Mouse (Mus musculus): ENCODE data around the gene Cfap77. TPM values are rescaled to one million over a fixed set of nuclear protein-coding genes. Genes with fewer than 3 reads are reported as not detected.

Gene Cfap77
- polyA plus RNA-seq, 1 experiment from 2014 or later: 0.75 TPM

- Histone ChIP-seq H3K36me3 (replicated peaks) (no peaks in the 10 kb centered on the region), H3K4me1 (peaks cover 28% of the 10 kb centered on the region), H3K4me3 (no peak overlapping the region), H3K27me3 (replicated peaks; ENCODE audit: low read depth, poor library complexity, severe bottlenecking) (peaks cover 100% of the 10 kb centered on the region), H3K9me3 (no peaks in the 10 kb centered on the region), H3K27ac (replicated peaks) (no peak overlapping the region)
- DNase-seq (ENCODE audit: low spot score): no peak
- WGBS: 0% methylated on average over 2 of the region's 2 CpGs
These were observed 140.7 kb downstream of the Cfap77 start for GRCm38 (mm10) chr2:28914121-28914520.

GRCm38 (mm10) chr2:28912961-28913360 is 141.9 kb downstream of the Cfap77 start:
- Histone ChIP-seq H3K36me3 (replicated peaks) (no peaks in the 10 kb centered on the region), H3K27ac (replicated peaks) (no peak overlapping the region), H3K9me3 (no peaks in the 10 kb centered on the region), H3K27me3 (replicated peaks; ENCODE audit: low read depth, poor library complexity, severe bottlenecking) (peaks cover 100% of the 10 kb centered on the region), H3K4me1 (peaks cover 37% of the 10 kb centered on the region), H3K4me3 (no peak overlapping the region)
- whole genome bisulfite sequencing: 1% methylated on average over 4 of the region's 4 CpGs
- no peak for DNase-seq (ENCODE audit: low spot score)

GRCm38 (mm10) chr2:28912039-28912700 is 142.7 kb downstream of the Cfap77 start:
- peaks cover 36% of the 10 kb centered on the region for H3K4me1 ChIP-seq
- no peak overlapping the region for H3K4me3 ChIP-seq
- H3K27me3 ChIP-seq (replicated peaks; ENCODE audit: low read depth, poor library complexity, severe bottlenecking): peaks cover 100% of the 10 kb centered on the region
- no peak overlapping the region for H3K27ac ChIP-seq (replicated peaks)
- DNase-seq (ENCODE audit: low spot score): peak; percentile 47
- under 1% methylated on average over 33 of the region's 33 CpGs for WGBS
- H3K9me3 ChIP-seq: no peaks in the 10 kb centered on the region
- H3K36me3 ChIP-seq (replicated peaks): no peaks in the 10 kb centered on the region

- Histone ChIP-seq H3K4me3 (peak overlapping the region; percentile 30), H3K4me1 (peaks cover 36% of the 10 kb centered on the region)
These were observed 143.4 kb downstream of the Cfap77 start for GRCm38 (mm10) chr2:28911331-28912038.

GRCm38 (mm10) chr2:28910877-28911276 is 144.0 kb downstream of the Cfap77 start:
- Histone ChIP-seq H3K36me3 (replicated peaks) (peaks cover 9% of the 10 kb centered on the region), H3K4me3 (peak overlapping the region; percentile 30; the same call in 1 of the 2 replicates), H3K27ac (replicated peaks) (no peak overlapping the region), H3K9me3 (no peaks in the 10 kb centered on the region), H3K4me1 (peaks cover 33% of the 10 kb centered on the region), H3K27me3 (replicated peaks; ENCODE audit: low read depth, poor library complexity, severe bottlenecking) (peaks cover 100% of the 10 kb centered on the region)
- DNase-seq (ENCODE audit: low spot score): peak; percentile 25
- 2% methylated on average over 3 of the region's 3 CpGs for WGBS

More at GRCm38 (mm10) chr2:28911331-28912038, 143.4 kb downstream of the Cfap77 start:
- H3K36me3 ChIP-seq (replicated peaks): peaks cover 4% of the 10 kb centered on the region
- no peaks in the 10 kb centered on the region for H3K9me3 ChIP-seq
- peak; percentile 48 for DNase-seq (ENCODE audit: low spot score)
- no peak overlapping the region for H3K27ac ChIP-seq (replicated peaks)
- WGBS: under 1% methylated on average over 44 of the region's 44 CpGs
- peaks cover 100% of the 10 kb centered on the region for H3K27me3 ChIP-seq (replicated peaks; ENCODE audit: low read depth, poor library complexity, severe bottlenecking)

- Histone ChIP-seq H3K27me3 (replicated peaks; ENCODE audit: low read depth, poor library complexity, severe bottlenecking) (peaks cover 99% of the 10 kb centered on the region), H3K4me1 (peaks cover 33% of the 10 kb centered on the region), H3K27ac (replicated peaks) (no peak overlapping the region), H3K36me3 (replicated peaks) (peaks cover 17% of the 10 kb centered on the region), H3K4me3 (no peak overlapping the region), H3K9me3 (no peaks in the 10 kb centered on the region)
- 5% methylated on average over 25 of the region's 25 CpGs for WGBS
- DNase-seq (ENCODE audit: low spot score): peak; percentile 26
These were observed 144.8 kb downstream of the Cfap77 start for GRCm38 (mm10) chr2:28909818-28910710.

GRCm38 (mm10) chr2:28909186-28909817 is 145.6 kb downstream of the Cfap77 start:
- peak; percentile 36 for DNase-seq (ENCODE audit: low spot score)
- H3K27ac ChIP-seq (replicated peaks): no peak overlapping the region
- peaks cover 18% of the 10 kb centered on the region for H3K36me3 ChIP-seq (replicated peaks)
- H3K27me3 ChIP-seq (replicated peaks; ENCODE audit: low read depth, poor library complexity, severe bottlenecking): peaks cover 98% of the 10 kb centered on the region
- H3K4me3 ChIP-seq: peak overlapping the region; percentile 32; the same call in 1 of the 2 replicates
- peaks cover 33% of the 10 kb centered on the region for H3K4me1 ChIP-seq
- no peaks in the 10 kb centered on the region for H3K9me3 ChIP-seq
- 1% methylated on average over 41 of the region's 41 CpGs for WGBS

- peak overlapping the region; percentile 54 for H3K27ac ChIP-seq (replicated peaks)
- no peaks in the 10 kb centered on the region for H3K9me3 ChIP-seq
- peak overlapping the region; percentile 46 for H3K4me3 ChIP-seq
- 1% methylated on average over 39 of the region's 39 CpGs for WGBS
- H3K4me1 ChIP-seq: peaks cover 33% of the 10 kb centered on the region
- peak; percentile 58 for DNase-seq (ENCODE audit: low spot score)
- peaks cover 98% of the 10 kb centered on the region for H3K27me3 ChIP-seq (replicated peaks; ENCODE audit: low read depth, poor library complexity, severe bottlenecking)
- peaks cover 18% of the 10 kb centered on the region for H3K36me3 ChIP-seq (replicated peaks)
These were observed 146.3 kb downstream of the Cfap77 start for GRCm38 (mm10) chr2:28908389-28909153.

GRCm38 (mm10) chr2:28907691-28908388 is 147.0 kb downstream of the Cfap77 start:
- no peaks in the 10 kb centered on the region for H3K9me3 ChIP-seq
- no peak for DNase-seq (ENCODE audit: low spot score)
- 4% methylated on average over 10 of the region's 10 CpGs for WGBS
- peaks cover 33% of the 10 kb centered on the region for H3K4me1 ChIP-seq
- H3K27ac ChIP-seq (replicated peaks): no peak overlapping the region
- H3K36me3 ChIP-seq (replicated peaks): peaks cover 22% of the 10 kb centered on the region
- H3K4me3 ChIP-seq: peak overlapping the region; percentile 46
- H3K27me3 ChIP-seq (replicated peaks; ENCODE audit: low read depth, poor library complexity, severe bottlenecking): peaks cover 98% of the 10 kb centered on the region

GRCm38 (mm10) chr2:28905561-28905960 is 149.3 kb downstream of the Cfap77 start:
- no peak overlapping the region for H3K4me3 ChIP-seq
- H3K27me3 ChIP-seq (replicated peaks; ENCODE audit: low read depth, poor library complexity, severe bottlenecking): peaks cover 96% of the 10 kb centered on the region
- H3K36me3 ChIP-seq (replicated peaks): peaks cover 36% of the 10 kb centered on the region
- WGBS: 54% methylated on average over 4 of the region's 4 CpGs
- no peak overlapping the region for H3K27ac ChIP-seq (replicated peaks)
- H3K9me3 ChIP-seq: no peaks in the 10 kb centered on the region
- H3K4me1 ChIP-seq: peaks cover 22% of the 10 kb centered on the region
- DNase-seq (ENCODE audit: low spot score): no peak

- WGBS: 90% methylated on average over 9 of the region's 9 CpGs
- H3K27ac ChIP-seq (replicated peaks): no peak overlapping the region
- no peak overlapping the region for H3K4me3 ChIP-seq
- no peak for DNase-seq (ENCODE audit: low spot score)
- H3K4me1 ChIP-seq: peaks cover 22% of the 10 kb centered on the region
- H3K27me3 ChIP-seq (replicated peaks; ENCODE audit: low read depth, poor library complexity, severe bottlenecking): peaks cover 95% of the 10 kb centered on the region
- no peaks in the 10 kb centered on the region for H3K9me3 ChIP-seq
- peaks cover 44% of the 10 kb centered on the region for H3K36me3 ChIP-seq (replicated peaks)
These were observed 150.1 kb downstream of the Cfap77 start for GRCm38 (mm10) chr2:28904786-28905185.

Measured in embryonic facial prominence, embryonic 10.5 days (tissue).